Mouse (Mus musculus): ENCODE results near the gene Ttll3. TPM values are rescaled to one million over a fixed set of nuclear protein-coding genes. Genes with fewer than 3 reads are reported as not detected.

Ttll3 gene
- polyA plus RNA-seq (2015; fragmentation: Nextera tagmentation; extraction: Ambion mirVana) = 10.3 and 11.3 TPM in 2 replicates

GRCm38 (mm10) chr6:113388960-113389359 lies at the start of gene Ttll3:
Gene Ttll3 (plus strand): TSS chr6:113389260.
- no peak for ATAC-seq (ENCODE audit: low FRiP score)
- 74% methylated on average over 8 of the region's 8 CpGs for WGBS
- no peak within 1 kb of the TSS for H3K27ac ChIP-seq (replicated peaks)

GRCm38 (mm10) chr6:113341574-113341973 lies 47.5 kb upstream of the Ttll3 start:
- Histone ChIP-seq H3K27ac (replicated peaks) (no peak overlapping the region), H3K9ac (replicated peaks) (no peak overlapping the region)

More at GRCm38 (mm10) chr6:113388960-113389359, at the start of gene Ttll3:
- no peak within 1 kb of the TSS for H3K4me2 ChIP-seq
- no peaks in the 10 kb centered on the region for H3K9me3 ChIP-seq (replicated peaks)
- H3K9ac ChIP-seq (replicated peaks) = no peak within 1 kb of the TSS
- 0 out of 2 replicates have a peak, but pooled peaks cover 2% of the 10 kb centered on the region for H3K27me3 ChIP-seq (replicated peaks)
- H3K4me3 ChIP-seq (replicated peaks) = no peak within 1 kb of the TSS
- H3K4me1 ChIP-seq = peaks cover 39% of the 10 kb centered on the region
- peaks cover 68% of the 10 kb centered on the region for H3K36me3 ChIP-seq

GRCm38 (mm10) chr6:113342297-113342696 lies 46.8 kb upstream of the Ttll3 start:
- no peak overlapping the region for H3K9ac ChIP-seq (replicated peaks)
- H3K4me2 ChIP-seq = peak overlapping the region; percentile 79
- peak overlapping the region; percentile 65 for H3K4me3 ChIP-seq (replicated peaks)
- no peaks in the 10 kb centered on the region for H3K27me3 ChIP-seq (replicated peaks)
- H3K4me1 ChIP-seq = peaks cover 32% of the 10 kb centered on the region
- peaks cover 23% of the 10 kb centered on the region for H3K36me3 ChIP-seq
- WGBS = 54% methylated on average over 3 of the region's 7 CpGs
- H3K9me3 ChIP-seq (replicated peaks) = no peaks in the 10 kb centered on the region
- no peak for ATAC-seq (ENCODE audit: low FRiP score)
- H3K27ac ChIP-seq (replicated peaks) = peak overlapping the region; percentile 37; the same call in 1 of the 2 replicates

More at GRCm38 (mm10) chr6:113341574-113341973, 47.5 kb upstream of the Ttll3 start:
- Histone ChIP-seq H3K4me1 (peaks cover 35% of the 10 kb centered on the region), H3K4me3 (replicated peaks) (no peak overlapping the region), H3K9me3 (replicated peaks) (no peaks in the 10 kb centered on the region), H3K36me3 (peaks cover 28% of the 10 kb centered on the region), H3K4me2 (peak overlapping the region; percentile 79), H3K27me3 (replicated peaks) (no peaks in the 10 kb centered on the region)
- WGBS = 79% methylated on average over 6 of the region's 6 CpGs
- no peak for ATAC-seq (ENCODE audit: low FRiP score)

GRCm38 (mm10) chr6:113343177-113344092 lies 45.6 kb upstream of the Ttll3 start, which contains the start of gene Camk1:
Gene Camk1 (minus strand): TSS chr6:113343984.
- no peaks in the 10 kb centered on the region for H3K9me3 ChIP-seq (replicated peaks)
- H3K27me3 ChIP-seq (replicated peaks) = no peaks in the 10 kb centered on the region
- H3K4me1 ChIP-seq = peaks cover 32% of the 10 kb centered on the region
- H3K4me2 ChIP-seq = peak within 1 kb of the TSS; percentile 79
- peak; percentile 85 for ATAC-seq (ENCODE audit: low FRiP score)
- WGBS = 15% methylated on average over 32 of the region's 32 CpGs
- H3K27ac ChIP-seq (replicated peaks) = peak within 1 kb of the TSS; percentile 66
- peaks cover 12% of the 10 kb centered on the region for H3K36me3 ChIP-seq
- peak within 1 kb of the TSS; percentile 89 for H3K9ac ChIP-seq (replicated peaks)
- H3K4me3 ChIP-seq (replicated peaks) = peak within 1 kb of the TSS; percentile 65

GRCm38 (mm10) chr6:113344321-113344720 lies 44.7 kb upstream of the Ttll3 start:
- no peaks in the 10 kb centered on the region for H3K9me3 ChIP-seq (replicated peaks)

GRCm38 (mm10) chr6:113346897-113347296 lies 42.2 kb upstream of the Ttll3 start:
- no peak overlapping the region for H3K4me3 ChIP-seq (replicated peaks)
- WGBS = 83% methylated on average over 4 of the region's 4 CpGs
- H3K4me2 ChIP-seq = no peak overlapping the region
- H3K9ac ChIP-seq (replicated peaks) = no peak overlapping the region
- no peaks in the 10 kb centered on the region for H3K27me3 ChIP-seq (replicated peaks)
- no peak for ATAC-seq (ENCODE audit: low FRiP score)
- no peaks in the 10 kb centered on the region for H3K36me3 ChIP-seq
- H3K27ac ChIP-seq (replicated peaks) = no peak overlapping the region
- H3K4me1 ChIP-seq = peaks cover 25% of the 10 kb centered on the region
- no peaks in the 10 kb centered on the region for H3K9me3 ChIP-seq (replicated peaks)

More at GRCm38 (mm10) chr6:113344321-113344720, 44.7 kb upstream of the Ttll3 start:
- 54% methylated on average over 2 of the region's 2 CpGs for WGBS
- H3K9ac ChIP-seq (replicated peaks) = no peak overlapping the region
- no peak overlapping the region for H3K4me3 ChIP-seq (replicated peaks)
- no peak for ATAC-seq (ENCODE audit: low FRiP score)
- H3K27me3 ChIP-seq (replicated peaks) = no peaks in the 10 kb centered on the region
- peaks cover 3% of the 10 kb centered on the region for H3K36me3 ChIP-seq
- peak overlapping the region; percentile 79 for H3K4me2 ChIP-seq
- H3K4me1 ChIP-seq = peaks cover 32% of the 10 kb centered on the region
- peak overlapping the region; percentile 66; the same call in 1 of the 2 replicates for H3K27ac ChIP-seq (replicated peaks)

- no peaks in the 10 kb centered on the region for H3K36me3 ChIP-seq
- no peak overlapping the region for H3K27ac ChIP-seq (replicated peaks)
- ATAC-seq (ENCODE audit: low FRiP score) = no peak
- no peaks in the 10 kb centered on the region for H3K4me1 ChIP-seq
- H3K4me3 ChIP-seq (replicated peaks) = no peak overlapping the region
- no peak overlapping the region for H3K4me2 ChIP-seq
- H3K9ac ChIP-seq (replicated peaks) = no peak overlapping the region
- H3K9me3 ChIP-seq (replicated peaks) = no peaks in the 10 kb centered on the region
- no peaks in the 10 kb centered on the region for H3K27me3 ChIP-seq (replicated peaks)
These were observed 38.5 kb upstream of the Ttll3 start for GRCm38 (mm10) chr6:113350538-113350937.

- no peaks in the 10 kb centered on the region for H3K27me3 ChIP-seq (replicated peaks)
- ATAC-seq (ENCODE audit: low FRiP score) = no peak
- H3K36me3 ChIP-seq = no peaks in the 10 kb centered on the region
- no peak overlapping the region for H3K27ac ChIP-seq (replicated peaks)
- H3K9me3 ChIP-seq (replicated peaks) = no peaks in the 10 kb centered on the region
- H3K4me3 ChIP-seq (replicated peaks) = no peak overlapping the region
- WGBS = 94% methylated on average over 1 of the region's 1 CpGs
- H3K4me1 ChIP-seq = no peaks in the 10 kb centered on the region
- H3K4me2 ChIP-seq = no peak overlapping the region
- no peak overlapping the region for H3K9ac ChIP-seq (replicated peaks)
These were observed 37.9 kb upstream of the Ttll3 start for GRCm38 (mm10) chr6:113351161-113351560.

- H3K9me3 ChIP-seq (replicated peaks) = no peaks in the 10 kb centered on the region
- no peak overlapping the region for H3K4me2 ChIP-seq
- no peak overlapping the region for H3K27ac ChIP-seq (replicated peaks)
- 66% methylated on average over 10 of the region's 10 CpGs for WGBS
- no peaks in the 10 kb centered on the region for H3K27me3 ChIP-seq (replicated peaks)
- H3K4me3 ChIP-seq (replicated peaks) = no peak overlapping the region
- ATAC-seq (ENCODE audit: low FRiP score) = no peak
- no peaks in the 10 kb centered on the region for H3K36me3 ChIP-seq
- H3K9ac ChIP-seq (replicated peaks) = no peak overlapping the region
- H3K4me1 ChIP-seq = no peaks in the 10 kb centered on the region
These were observed 37.4 kb upstream of the Ttll3 start for GRCm38 (mm10) chr6:113351653-113352052.

- Histone ChIP-seq H3K9ac (replicated peaks) (no peak overlapping the region), H3K27ac (replicated peaks) (no peak overlapping the region), H3K9me3 (replicated peaks) (no peaks in the 10 kb centered on the region), H3K36me3 (no peaks in the 10 kb centered on the region), H3K4me2 (no peak overlapping the region), H3K27me3 (replicated peaks) (no peaks in the 10 kb centered on the region), H3K4me1 (no peaks in the 10 kb centered on the region), H3K4me3 (replicated peaks) (no peak overlapping the region)
- WGBS = 68% methylated on average over 3 of the region's 3 CpGs
- ATAC-seq (ENCODE audit: low FRiP score) = no peak
These were observed 36.2 kb upstream of the Ttll3 start for GRCm38 (mm10) chr6:113352820-113353219.

GRCm38 (mm10) chr6:113353696-113354095 lies 35.4 kb upstream of the Ttll3 start:
- Histone ChIP-seq H3K9me3 (replicated peaks) (no peaks in the 10 kb centered on the region), H3K4me2 (no peak overlapping the region), H3K4me3 (replicated peaks) (no peak overlapping the region), H3K9ac (replicated peaks) (no peak overlapping the region), H3K36me3 (no peaks in the 10 kb centered on the region), H3K4me1 (no peaks in the 10 kb centered on the region), H3K27me3 (replicated peaks) (no peaks in the 10 kb centered on the region), H3K27ac (replicated peaks) (no peak overlapping the region)
- no peak for ATAC-seq (ENCODE audit: low FRiP score)
- 77% methylated on average over 3 of the region's 3 CpGs for WGBS

- no peak overlapping the region for H3K4me3 ChIP-seq (replicated peaks)
- H3K9me3 ChIP-seq (replicated peaks) = no peaks in the 10 kb centered on the region
- no peaks in the 10 kb centered on the region for H3K4me1 ChIP-seq
- 75% methylated on average over 4 of the region's 4 CpGs for WGBS
- no peak for ATAC-seq (ENCODE audit: low FRiP score)
- peaks cover 4% of the 10 kb centered on the region for H3K36me3 ChIP-seq
- H3K9ac ChIP-seq (replicated peaks) = no peak overlapping the region
- no peaks in the 10 kb centered on the region for H3K27me3 ChIP-seq (replicated peaks)
- no peak overlapping the region for H3K4me2 ChIP-seq
- H3K27ac ChIP-seq (replicated peaks) = no peak overlapping the region
These were observed 27.6 kb upstream of the Ttll3 start for GRCm38 (mm10) chr6:113361476-113361875.

All from neural tube, embryonic 15.5 days (tissue).